Mouse (Mus musculus): ENCODE results near the gene Lamtor2. TPM values are rescaled to one million over a fixed set of nuclear protein-coding genes. Genes with fewer than 3 reads are reported as not detected.
A peak's percentile ranks its signal among the peaks of the same experiment; 100 is the strongest.

Gene Lamtor2
- total RNA-seq, 1 experiment from 2014 or later = 66.6 TPM

DNA sequence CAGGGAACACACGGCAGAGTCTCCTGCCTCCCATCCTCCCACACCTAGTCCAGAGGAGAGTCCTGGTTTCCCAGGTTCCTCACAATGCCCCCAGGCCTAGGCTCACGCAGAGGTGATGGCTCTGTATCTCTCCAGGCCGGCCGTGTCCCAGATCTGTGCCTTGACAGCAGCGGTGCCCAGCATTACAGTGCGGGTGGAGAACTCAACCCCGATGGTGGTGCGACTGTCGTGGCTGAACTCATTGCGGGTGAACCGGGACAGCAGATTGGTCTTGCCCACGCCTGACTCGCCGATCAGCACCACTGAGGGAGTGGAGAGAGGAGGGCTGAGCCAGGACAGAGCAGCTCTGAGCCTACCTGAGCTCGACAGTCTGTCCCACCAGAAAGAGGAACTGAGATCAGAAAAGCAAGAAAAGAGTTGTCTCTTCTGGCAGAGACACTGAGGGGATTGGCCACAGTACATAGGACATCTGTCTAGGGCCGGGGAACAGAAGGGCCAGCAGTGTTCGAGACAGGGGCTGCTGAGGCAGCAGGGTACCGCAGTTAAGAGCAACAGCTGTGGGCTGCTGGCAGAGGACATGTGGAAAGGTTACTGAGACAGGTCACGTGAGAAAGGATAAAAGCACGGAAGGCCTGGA, 7.8 kb downstream of the Lamtor2 start:
- ATAC-seq (ENCODE audit: extremely low read depth, insufficient number of reproducible peaks, low FRiP score, poor library complexity, severe bottlenecking) = peak; percentile 36; the same call in 1 of the 2 replicates

DNA sequence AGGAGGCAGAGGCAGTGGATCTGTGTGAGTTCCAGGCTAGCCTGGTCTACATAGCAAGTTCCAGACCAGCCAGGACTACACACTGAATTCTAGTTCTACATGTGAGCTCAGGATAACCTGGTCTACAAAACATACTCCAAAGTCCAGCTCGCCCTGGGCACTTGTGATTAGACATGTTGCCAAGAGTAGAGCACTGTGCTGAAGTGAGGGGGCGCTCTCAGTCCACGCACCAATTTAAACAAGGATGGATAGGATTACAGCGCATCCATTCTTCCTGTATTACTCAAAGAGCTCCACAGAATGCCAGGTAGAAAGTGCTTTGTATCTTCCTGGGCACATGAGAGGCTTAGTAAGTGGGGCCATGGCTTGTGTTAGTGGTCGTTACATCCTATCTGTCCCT, 8.4 kb downstream of the Lamtor2 start:
- ATAC-seq (ENCODE audit: extremely low read depth, insufficient number of reproducible peaks, low FRiP score, poor library complexity, severe bottlenecking) = no peak

DNA sequence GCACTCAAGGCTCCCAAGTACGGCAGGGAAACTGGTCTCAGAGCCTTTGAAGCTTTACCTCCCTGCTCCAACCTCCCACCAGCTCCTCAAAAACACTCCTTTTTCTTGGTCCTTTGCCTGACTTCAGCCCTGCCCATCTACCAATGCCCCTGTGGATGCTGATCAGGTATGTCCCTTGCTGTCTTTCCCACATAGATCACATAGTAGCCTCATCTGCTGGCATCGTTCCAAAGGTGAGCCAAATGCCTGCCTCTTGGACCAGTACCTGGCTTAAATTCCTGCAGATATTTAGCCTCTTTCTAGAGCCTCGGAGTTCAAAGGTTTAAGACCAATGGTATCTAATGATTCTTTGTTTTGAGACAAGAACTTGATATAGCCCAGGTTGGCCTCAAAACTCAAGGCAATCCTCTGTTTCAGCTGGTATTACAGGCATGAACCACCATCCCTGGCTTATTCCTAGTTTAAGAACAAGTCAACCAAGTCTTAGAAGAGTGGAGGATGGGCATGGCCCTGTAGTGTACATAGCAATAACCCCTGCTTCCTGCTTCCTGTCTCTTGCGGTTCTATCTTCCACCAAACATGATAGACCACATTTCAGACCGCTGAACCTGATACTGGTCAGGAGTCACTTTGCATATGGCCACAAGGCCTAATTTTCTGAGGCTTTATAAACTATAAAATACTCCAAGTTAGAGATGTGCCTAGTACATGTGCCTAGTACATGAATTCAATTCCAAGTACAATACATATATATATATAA, 9.0 kb downstream of the Lamtor2 start:
- no peak for ATAC-seq (ENCODE audit: extremely low read depth, insufficient number of reproducible peaks, low FRiP score, poor library complexity, severe bottlenecking)

GRCm38 (mm10) chr3:88543174-88543573, 9.7 kb downstream of the Lamtor2 start:
- ATAC-seq (ENCODE audit: extremely low read depth, insufficient number of reproducible peaks, low FRiP score, poor library complexity, severe bottlenecking) = no peak

- ATAC-seq (ENCODE audit: extremely low read depth, insufficient number of reproducible peaks, low FRiP score, poor library complexity, severe bottlenecking) = no peak
These were observed 10.4 kb downstream of the Lamtor2 start for GRCm38 (mm10) chr3:88542486-88542885.

GRCm38 (mm10) chr3:88541622-88542401, 11.1 kb downstream of the Lamtor2 start:
- ATAC-seq (ENCODE audit: extremely low read depth, insufficient number of reproducible peaks, low FRiP score, poor library complexity, severe bottlenecking) = no peak

- no peak for ATAC-seq (ENCODE audit: extremely low read depth, insufficient number of reproducible peaks, low FRiP score, poor library complexity, severe bottlenecking)
These were observed 12.8 kb downstream of the Lamtor2 start for GRCm38 (mm10) chr3:88540085-88540484.

DNA sequence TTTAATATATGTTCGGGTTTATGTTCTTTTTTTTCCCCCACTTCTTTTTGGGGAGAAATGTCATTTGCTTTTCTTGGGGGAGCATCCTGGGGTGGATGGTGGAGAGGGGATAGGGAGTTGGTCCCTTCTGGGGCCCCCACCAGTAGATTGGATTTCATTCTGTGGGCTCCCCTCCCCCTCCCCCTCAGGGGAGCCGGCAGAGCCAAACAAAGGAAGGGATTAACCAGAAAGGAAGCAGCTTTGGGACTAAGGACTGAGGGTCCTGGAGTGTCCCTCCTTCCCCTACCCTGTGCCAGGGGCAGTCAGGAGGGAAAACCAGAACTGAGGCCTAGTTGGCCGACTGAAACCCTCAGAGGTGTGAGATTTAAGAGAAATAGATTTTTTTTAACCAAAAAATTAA, 13.5 kb downstream of the Lamtor2 start:
- no peak for ATAC-seq (ENCODE audit: extremely low read depth, insufficient number of reproducible peaks, low FRiP score, poor library complexity, severe bottlenecking)

DNA sequence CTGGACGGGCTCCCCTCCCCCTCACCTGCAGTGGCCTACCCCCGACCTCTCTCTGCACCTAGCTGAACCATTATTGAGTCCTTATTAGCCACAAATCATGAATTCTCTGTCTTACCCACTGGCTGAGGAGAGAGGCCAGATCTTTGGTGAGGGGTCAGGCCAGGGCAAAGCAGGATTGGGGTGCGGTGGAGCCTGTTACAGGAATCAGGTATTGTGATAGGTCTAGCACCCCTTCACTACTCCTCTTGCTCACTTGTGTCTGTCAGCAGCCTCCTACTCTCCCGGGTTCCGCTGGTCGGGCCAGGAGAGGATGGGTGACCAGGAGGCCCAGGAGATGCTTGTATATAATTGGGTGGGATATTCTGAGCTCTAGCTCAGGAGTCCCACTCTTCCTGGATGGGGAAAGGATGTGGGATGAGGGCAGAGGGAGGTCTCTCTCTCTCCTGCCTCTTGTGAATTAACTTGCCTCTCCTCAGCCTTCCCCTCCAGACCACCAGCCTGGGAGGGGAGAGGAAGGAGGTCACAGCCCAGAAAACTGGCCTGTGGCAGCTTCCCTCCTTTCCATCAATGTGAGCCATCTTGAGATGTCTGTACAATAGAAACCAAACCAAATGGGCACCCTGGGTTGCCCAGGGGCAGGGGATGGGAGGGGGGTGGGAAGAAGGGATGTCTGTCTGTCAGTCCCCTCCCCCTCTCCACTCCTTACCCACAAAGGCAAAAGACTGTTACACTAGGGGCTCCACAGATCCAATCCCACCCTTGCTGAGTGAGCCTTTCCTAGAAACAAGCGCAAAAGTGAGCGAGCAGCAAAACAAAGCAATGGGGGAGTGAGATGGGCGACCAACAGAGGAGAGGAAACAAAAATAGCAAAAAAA, 14.4 kb downstream of the Lamtor2 start:
- no peak for ATAC-seq (ENCODE audit: extremely low read depth, insufficient number of reproducible peaks, low FRiP score, poor library complexity, severe bottlenecking)

GRCm38 (mm10) chr3:88537146-88537545, 15.7 kb downstream of the Lamtor2 start:
- ATAC-seq (ENCODE audit: extremely low read depth, insufficient number of reproducible peaks, low FRiP score, poor library complexity, severe bottlenecking) = no peak

- ATAC-seq (ENCODE audit: extremely low read depth, insufficient number of reproducible peaks, low FRiP score, poor library complexity, severe bottlenecking) = no peak
These were observed 16.6 kb downstream of the Lamtor2 start for GRCm38 (mm10) chr3:88536103-88536930.

GRCm38 (mm10) chr3:88535527-88535926, 17.3 kb downstream of the Lamtor2 start:
- ATAC-seq (ENCODE audit: extremely low read depth, insufficient number of reproducible peaks, low FRiP score, poor library complexity, severe bottlenecking) = no peak

GRCm38 (mm10) chr3:88535005-88535404, 17.9 kb downstream of the Lamtor2 start:
- ATAC-seq (ENCODE audit: extremely low read depth, insufficient number of reproducible peaks, low FRiP score, poor library complexity, severe bottlenecking) = no peak

DNA sequence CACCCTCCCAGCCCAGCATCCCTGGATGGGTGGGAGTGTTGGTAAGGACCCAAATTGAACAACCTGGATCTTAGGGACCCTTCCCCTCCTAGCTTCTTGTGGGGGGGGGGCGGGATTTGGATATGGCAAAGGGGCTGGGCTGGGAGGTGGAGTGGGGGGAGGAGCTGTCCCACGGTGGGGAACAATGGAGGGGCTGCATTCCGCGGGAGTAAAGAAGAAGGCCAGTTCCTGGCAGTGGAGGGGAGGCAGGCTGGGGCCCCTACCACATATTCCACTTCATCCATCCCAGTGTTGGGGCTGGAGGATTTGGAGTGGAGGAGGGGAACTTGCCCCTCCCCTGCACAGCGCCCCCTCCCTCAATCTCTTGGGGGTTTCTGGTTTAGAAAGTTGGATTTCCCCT, 19.2 kb downstream of the Lamtor2 start:
- no peak for ATAC-seq (ENCODE audit: extremely low read depth, insufficient number of reproducible peaks, low FRiP score, poor library complexity, severe bottlenecking)

DNA sequence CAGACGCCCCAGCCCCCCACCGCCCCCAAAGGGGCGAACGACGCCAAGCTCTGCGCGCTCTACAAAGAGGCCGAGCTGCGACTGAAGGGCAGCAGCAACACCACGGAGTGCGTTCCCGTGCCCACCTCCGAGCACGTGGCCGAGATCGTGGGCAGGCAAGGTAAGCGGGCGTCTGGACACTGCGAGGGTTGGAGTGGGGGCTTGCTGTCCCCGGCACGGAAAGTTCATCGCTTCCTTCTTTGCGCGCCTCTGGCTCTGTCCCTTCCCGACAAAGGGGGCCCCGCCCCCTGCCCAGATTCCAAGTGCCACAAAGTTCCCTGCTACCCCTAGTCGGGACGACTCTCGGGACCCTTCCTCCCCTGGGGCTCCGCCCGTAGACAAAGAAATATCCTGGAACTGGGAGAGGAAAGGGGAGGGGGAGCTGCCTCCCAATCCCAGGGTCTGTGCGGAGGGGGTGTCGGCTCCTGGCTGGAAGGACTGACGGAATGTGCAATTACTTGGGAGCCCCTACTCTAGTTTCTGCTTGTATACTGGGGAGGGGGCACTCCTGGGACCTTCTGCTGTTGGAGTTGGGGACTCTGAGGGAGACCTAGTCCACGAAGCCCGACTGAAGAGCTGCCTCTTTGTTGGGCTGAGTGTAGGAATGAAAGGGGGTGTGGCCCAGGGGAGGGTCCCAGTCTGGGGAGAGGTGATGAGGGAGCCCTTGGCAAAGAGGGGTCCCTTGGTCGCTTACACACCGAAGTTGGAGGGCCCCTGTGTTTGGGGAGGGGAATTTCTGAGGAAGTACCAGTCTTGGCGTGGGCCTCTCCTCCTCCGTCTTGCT, 20.0 kb downstream of the Lamtor2 start:
- ATAC-seq (ENCODE audit: extremely low read depth, insufficient number of reproducible peaks, low FRiP score, poor library complexity, severe bottlenecking) = no peak

GRCm38 (mm10) chr3:88532299-88532674, 20.6 kb downstream of the Lamtor2 start, which contains the start of gene Mex3a:
TSS of gene Mex3a (plus strand) at chr3:88532395.
- ATAC-seq (ENCODE audit: extremely low read depth, insufficient number of reproducible peaks, low FRiP score, poor library complexity, severe bottlenecking) = no peak

All from neutrophil, adult 5-6 weeks (primary cell).